Mouse (Mus musculus): ENCODE results near the gene Haus5. TPM values are rescaled to one million over a fixed set of nuclear protein-coding genes. Genes with fewer than 3 reads are reported as not detected.
A peak's percentile ranks its signal among the peaks of the same experiment; 100 is the strongest.

The Haus5 gene
- total and polyA plus RNA-seq, 3 experiments = 32.3 to 50.9 (median 45.6) TPM

GRCm38 (mm10) chr7:30626647-30627046 is 38.1 kb downstream of the Haus5 start:
- in situ Hi-C loops (cut with MboI; ENCODE audit: low pct_ligation_motif_present, low pct_unique_long_range_greater_than_20kb, low sequenced_read_pairs) = no loop called here
- dilution Hi-C loops (cut with MboI; ENCODE audit: extremely low pct_ligation_motif_present, extremely low pct_unique_long_range_greater_than_20kb, low sequenced_read_pairs) = no loop called here
- no peak overlapping the region for H3K4me3 ChIP-seq (replicated peaks in 1 of 3; ENCODE audit: low read depth in 2 of 3, low read length in 2 of 3, poor library complexity in 1 of 3)
- TF ChIP-seq CHD1 (IDR thresholded peaks at IDR 0.05; ENCODE audit: low read depth, low read length) (no peak), MEF2A (IDR thresholded peaks at IDR 0.05; ENCODE audit: borderline replicate concordance, low read depth, low read length) (no peak), USF2 (conservative IDR thresholded peaks at IDR 0.05; ENCODE audit: low read depth, low read length) (no peak), HCFC1 (IDR thresholded peaks at IDR 0.05; ENCODE audit: low read depth, low read length) (no peak), NELFE (IDR thresholded peaks at IDR 0.05; ENCODE audit: low read depth, low read length) (no peak), MXI1 (IDR thresholded peaks at IDR 0.05; ENCODE audit: low read depth, low read length) (no peak), ZNF384 (IDR thresholded peaks at IDR 0.05; ENCODE audit: low read depth, low read length) (no peak), GABPA (IDR thresholded peaks at IDR 0.05; ENCODE audit: insufficient replicate concordance, low read depth, low read length) (no peak), TCF12 (IDR thresholded peaks at IDR 0.05; ENCODE audit: low read depth, low read length) (no peak), ZC3H11A (IDR thresholded peaks at IDR 0.05; ENCODE audit: low read depth, low read length) (no peak), USF1 (IDR thresholded peaks at IDR 0.05; ENCODE audit: low read depth, low read length) (no peak), SMC3 (IDR thresholded peaks at IDR 0.05; ENCODE audit: low read depth, low read length) (no peak), MAZ (IDR thresholded peaks at IDR 0.05; ENCODE audit: low read depth, low read length) (no peak)
- H3K9ac ChIP-seq (ENCODE audit: insufficient read depth, low read depth) = no peak overlapping the region
- peaks cover 24% of the 10 kb centered on the region for H3K79me2 ChIP-seq (replicated peaks; ENCODE audit: control insufficient read depth, extremely low read depth, insufficient read depth, poor library complexity, severe bottlenecking)
- H3K36me3 ChIP-seq (replicated peaks in 1 of 2; ENCODE audit: control insufficient read depth in 1 of 2, insufficient read depth in 1 of 2, low read length in 1 of 2) = peaks cover 19 to 31% of the 10 kb centered on the region in 2 experiments
- H3K27me3 ChIP-seq (replicated peaks) = no peaks in the 10 kb centered on the region
- no peak overlapping the region for H3K27ac ChIP-seq (ENCODE audit: insufficient read depth, low read depth)
- H3K4me1 ChIP-seq (ENCODE audit: control insufficient read depth in 1 of 2, insufficient read depth in 2 of 2) = peaks cover 16 to 35% of the 10 kb centered on the region in 2 experiments
- no peak overlapping the region; the same call in 1 of the 2 replicates for H3K4me2 ChIP-seq (ENCODE audit: insufficient read depth, low read depth, poor library complexity, severe bottlenecking)
- no peaks in the 10 kb centered on the region for H3K9me3 ChIP-seq (replicated peaks; ENCODE audit: low read length)
- no peak for DNase-seq (ENCODE audit: extremely low read depth)

- Histone ChIP-seq H3K9ac (ENCODE audit: insufficient read depth, low read depth) (peak within 1 kb of the TSS; percentile 67), H3K27ac (ENCODE audit: insufficient read depth, low read depth) (no peak within 1 kb of the TSS), H3K9me3 (replicated peaks; ENCODE audit: low read length) (no peaks in the 10 kb centered on the region), H3K27me3 (replicated peaks) (no peaks in the 10 kb centered on the region), H3K4me1 (ENCODE audit: control insufficient read depth in 1 of 2, insufficient read depth in 2 of 2) (peaks cover 16 to 35% of the 10 kb centered on the region in 2 experiments), H3K79me2 (replicated peaks; ENCODE audit: control insufficient read depth, extremely low read depth, insufficient read depth, poor library complexity, severe bottlenecking) (peaks cover 30% of the 10 kb centered on the region), H3K4me3 (replicated peaks in 1 of 3; ENCODE audit: low read depth in 2 of 3, low read length in 2 of 3, poor library complexity in 1 of 3) (peak within 1 kb of the TSS; percentile 66 to 99 (median 70)), H3K4me2 (ENCODE audit: insufficient read depth, low read depth, poor library complexity, severe bottlenecking) (peak within 1 kb of the TSS; percentile 88), H3K36me3 (replicated peaks in 1 of 2; ENCODE audit: control insufficient read depth in 1 of 2, insufficient read depth in 1 of 2, low read length in 1 of 2) (peaks cover 22 to 38% of the 10 kb centered on the region in 2 experiments)
- in situ Hi-C loops (cut with MboI; ENCODE audit: low pct_ligation_motif_present, low pct_unique_long_range_greater_than_20kb, low sequenced_read_pairs) = no loop called here
- dilution Hi-C loops (cut with MboI; ENCODE audit: extremely low pct_ligation_motif_present, extremely low pct_unique_long_range_greater_than_20kb, low sequenced_read_pairs) = no loop called here
- peak; percentile 94 for DNase-seq (ENCODE audit: extremely low read depth)
- 0 out of 2 replicates have a peak, but pooled peaks have one; percentile 7 for TF ChIP-seq MAX (IDR thresholded peaks at IDR 0.05; ENCODE audit: low read length)
- TF ChIP-seq TBP (conservative IDR thresholded peaks at IDR 0.05; ENCODE audit: low read depth, low read length) = peak; percentile 82
- TF ChIP-seq CTCF (conservative IDR thresholded peaks at IDR 0.05 in 1 of 2, IDR thresholded peaks at IDR 0.05 in 1 of 2; ENCODE audit: low read depth in 2 of 2, low read length in 2 of 2) = no peak
- no peak for TF ChIP-seq ETS1 (conservative IDR thresholded peaks at IDR 0.05; ENCODE audit: low read depth, low read length)
- TF ChIP-seq EP300 (IDR thresholded peaks at IDR 0.05; ENCODE audit: low read length) = no peak
- no peak for TF ChIP-seq UBTF (IDR thresholded peaks at IDR 0.05; ENCODE audit: low read depth, low read length)
- peak; percentile 25; the same call in 1 of the 2 replicates for TF ChIP-seq IRF4 (IDR thresholded peaks at IDR 0.05; ENCODE audit: low read depth, low read length)
- peak; percentile 52; the same call in 1 of the 2 replicates for TF ChIP-seq MXI1 (IDR thresholded peaks at IDR 0.05; ENCODE audit: low read depth, low read length)
- no peak for TF ChIP-seq BHLHE40 (IDR thresholded peaks at IDR 0.05; ENCODE audit: low read depth, low read length)
- peak; percentile 89 for TF ChIP-seq POLR2A (IDR thresholded peaks at IDR 0.05; ENCODE audit: low read depth, low read length)
- no peak for TF ChIP-seq ZMIZ1 (IDR thresholded peaks at IDR 0.05; ENCODE audit: low read depth, low read length)
- TF ChIP-seq MEF2A (IDR thresholded peaks at IDR 0.05; ENCODE audit: borderline replicate concordance, low read depth, low read length) = no peak
- no peak for TF ChIP-seq USF2 (conservative IDR thresholded peaks at IDR 0.05; ENCODE audit: low read depth, low read length)
- TF ChIP-seq JUND (conservative IDR thresholded peaks at IDR 0.05; ENCODE audit: low read depth, low read length) = no peak
- TF ChIP-seq MYC (IDR thresholded peaks at IDR 0.05; ENCODE audit: low read depth, low read length) = 0 out of 2 replicates have a peak, but pooled peaks have one; percentile 36
- TF ChIP-seq MAZ (IDR thresholded peaks at IDR 0.05; ENCODE audit: low read depth, low read length) = no peak
- TF ChIP-seq KAT2A (IDR thresholded peaks at IDR 0.05; ENCODE audit: insufficient replicate concordance, low read length) = peak; percentile 66; the same call in 1 of the 2 replicates
- no peak for TF ChIP-seq RCOR1 (conservative IDR thresholded peaks at IDR 0.05; ENCODE audit: low read depth, low read length)
- peak; percentile 74 for TF ChIP-seq TCF12 (IDR thresholded peaks at IDR 0.05; ENCODE audit: low read depth, low read length)
- peak; percentile 73 for TF ChIP-seq SIN3A (IDR thresholded peaks at IDR 0.05; ENCODE audit: low read length)
- no peak for TF ChIP-seq CHD2 (IDR thresholded peaks at IDR 0.05; ENCODE audit: low read length)
- no peak for TF ChIP-seq ZKSCAN1 (IDR thresholded peaks at IDR 0.05; ENCODE audit: borderline replicate concordance, low read depth, low read length)
- TF ChIP-seq GABPA (IDR thresholded peaks at IDR 0.05; ENCODE audit: insufficient replicate concordance, low read depth, low read length) = peak; percentile 61
These were observed 39.0 kb downstream of the Haus5 start, which contains the start of gene Cox6b1 for GRCm38 (mm10) chr7:30625530-30626384. Gene Cox6b1 (minus strand): TSS chr7:30626151.

Measured in CH12.LX (cell line).